ENCODE assay signal across 23 mouse cellular contexts in genomic region chr5:113374290-113374689, GRCm38 (mm10). TPM values are rescaled to one million over a fixed set of nuclear protein-coding genes. Genes with fewer than 3 reads are reported as not detected.
A peak's percentile ranks its signal among the peaks of the same experiment; 100 is the strongest.
DNase-seq lines count a peak whose midpoint lies in the region; ATAC-seq lines count a peak whose summit lies in the region.
"Had no signal": no experiment of that assay in that cellular context is flagged by ENCODE, and none has a peak within 500 bp of the region (broad histone marks: within the 10 kb centered on the region; RNA-seq: fewer than 3 reads in every experiment).

No protein-coding gene starts in this region.

- no peak for ATAC-seq in hindbrain, embryonic 13.5 days (ENCODE audit: low FRiP score)
- no peak for ATAC-seq in hindbrain, embryonic 11.5 days (ENCODE audit: low FRiP score)
- no peak for ATAC-seq in embryonic facial prominence, embryonic 13.5 days (ENCODE audit: insufficient number of reproducible peaks, insufficient read depth, low FRiP score, low TSS enrichment, low read depth)
- no peak for ATAC-seq in limb, embryonic 11.5 days (ENCODE audit: insufficient number of reproducible peaks, low FRiP score, low TSS enrichment, low read depth)
- ATAC-seq in midbrain, embryonic 15.5 days (replicated peaks) = no peak
- ATAC-seq: inflammation-experienced regulatory T-cells, adult 6 months had no signal

- WGBS in hindbrain, embryonic 13.5 days = 75% methylated on average over 10 of the region's 10 CpGs
- WGBS in hindbrain, embryonic 11.5 days = 70% methylated on average over 10 of the region's 10 CpGs
- WGBS in embryonic facial prominence, embryonic 13.5 days = 42% methylated on average over 10 of the region's 10 CpGs
- whole genome bisulfite sequencing in limb, embryonic 11.5 days = 47% methylated on average over 10 of the region's 10 CpGs
- 80% methylated on average over 10 of the region's 10 CpGs for WGBS in midbrain, embryonic 15.5 days

- peak overlapping the region; percentile 44; the same call in 1 of the 2 replicates for H3K27ac ChIP-seq in hindbrain, embryonic 13.5 days
- H3K27ac ChIP-seq in hindbrain, embryonic 11.5 days (ENCODE audit: low read depth, low read length) = no peak overlapping the region
- H3K27ac ChIP-seq in embryonic facial prominence, embryonic 13.5 days = peak overlapping the region; percentile 71
- H3K27ac ChIP-seq in limb, embryonic 11.5 days (replicated peaks; ENCODE audit: low read depth, low read length) = 0 out of 2 replicates have a peak overlapping the region, but pooled peaks have one; percentile 31
- peak overlapping the region; percentile 41; the same call in 1 of the 2 replicates for H3K27ac ChIP-seq in midbrain, embryonic 15.5 days
- H3K27ac ChIP-seq: forebrain, embryonic 13.5 days; heart, embryonic 13.5 days; liver, embryonic 14.5 days had no signal

- H3K4me2 ChIP-seq in hindbrain, embryonic 13.5 days = no peak overlapping the region
- no peak overlapping the region for H3K4me2 ChIP-seq in hindbrain, embryonic 11.5 days (replicated peaks; ENCODE audit: low read depth, low read length)
- H3K4me2 ChIP-seq in embryonic facial prominence, embryonic 13.5 days = no peak overlapping the region
- H3K4me2 ChIP-seq in limb, embryonic 11.5 days (ENCODE audit: low read depth, severe bottlenecking) = 0 out of 2 replicates have a peak overlapping the region, but pooled peaks have one; percentile 18
- no peak overlapping the region for H3K4me2 ChIP-seq in midbrain, embryonic 15.5 days
- H3K4me2 ChIP-seq: heart, embryonic 13.5 days had no signal

- no peaks in the 10 kb centered on the region for H3K9me3 ChIP-seq in hindbrain, embryonic 13.5 days
- H3K9me3 ChIP-seq in hindbrain, embryonic 11.5 days (ENCODE audit: control insufficient read depth, low read length) = no peaks in the 10 kb centered on the region
- H3K9me3 ChIP-seq in embryonic facial prominence, embryonic 13.5 days = no peaks in the 10 kb centered on the region
- no peaks in the 10 kb centered on the region for H3K9me3 ChIP-seq in limb, embryonic 11.5 days (ENCODE audit: control insufficient read depth, low read length)
- H3K9me3 ChIP-seq in midbrain, embryonic 15.5 days = no peaks in the 10 kb centered on the region
- H3K9me3 ChIP-seq: forebrain, embryonic 13.5 days; heart, embryonic 13.5 days had no signal

- peaks cover 3% of the 10 kb centered on the region; the same call in 1 of the 2 replicates for H3K27me3 ChIP-seq in hindbrain, embryonic 13.5 days
- H3K27me3 ChIP-seq in hindbrain, embryonic 11.5 days (ENCODE audit: control insufficient read depth, insufficient read depth, low read length) = no peaks in the 10 kb centered on the region
- H3K27me3 ChIP-seq in embryonic facial prominence, embryonic 13.5 days = peaks cover 12% of the 10 kb centered on the region
- H3K27me3 ChIP-seq in limb, embryonic 11.5 days (ENCODE audit: control insufficient read depth, insufficient read depth, low read length) = no peaks in the 10 kb centered on the region
- H3K27me3 ChIP-seq in midbrain, embryonic 15.5 days (replicated peaks) = no peaks in the 10 kb centered on the region

- H3K4me1 ChIP-seq in hindbrain, embryonic 13.5 days (replicated peaks) = peaks cover 21% of the 10 kb centered on the region
- H3K4me1 ChIP-seq in hindbrain, embryonic 11.5 days (replicated peaks; ENCODE audit: control insufficient read depth, insufficient read depth, low read length) = peaks cover 3% of the 10 kb centered on the region; the same call in 1 of the 2 replicates
- H3K4me1 ChIP-seq in embryonic facial prominence, embryonic 13.5 days = peaks cover 24% of the 10 kb centered on the region
- H3K4me1 ChIP-seq in limb, embryonic 11.5 days (ENCODE audit: control insufficient read depth, insufficient read depth, low read length) = peaks cover 6% of the 10 kb centered on the region; the same call in 1 of the 2 replicates
- peaks cover 13% of the 10 kb centered on the region for H3K4me1 ChIP-seq in midbrain, embryonic 15.5 days

- intact Hi-C loops in heart, postnatal 14 days (cut with DNase I) = no loop called here

- H3K4me3 ChIP-seq in hindbrain, embryonic 13.5 days = no peak overlapping the region
- H3K4me3 ChIP-seq in hindbrain, embryonic 11.5 days (ENCODE audit: low read depth, low read length) = no peak overlapping the region
- no peak overlapping the region for H3K4me3 ChIP-seq in embryonic facial prominence, embryonic 13.5 days
- no peak overlapping the region for H3K4me3 ChIP-seq in limb, embryonic 11.5 days (ENCODE audit: low read depth, low read length)
- H3K4me3 ChIP-seq in midbrain, embryonic 15.5 days = no peak overlapping the region
- H3K4me3 ChIP-seq: forebrain, embryonic 13.5 days; heart, embryonic 13.5 days had no signal

- DNase-seq in hindbrain, embryonic 11.5 days (ENCODE audit: low spot score) = no peak
- peak; percentile 45 for DNase-seq in limb, embryonic 11.5 days (ENCODE audit: low spot score)
- DNase-seq in layer of hippocampus, postnatal 10 days (ENCODE audit: low spot score in 2 of 2) = no peak
- no peak for DNase-seq in cerebellum, adult 11-12 months
- DNase-seq in heart, postnatal 14 days = no peak

- H3K9ac ChIP-seq in hindbrain, embryonic 13.5 days = no peak overlapping the region
- H3K9ac ChIP-seq in hindbrain, embryonic 11.5 days (ENCODE audit: low read depth, low read length) = no peak overlapping the region
- no peak overlapping the region for H3K9ac ChIP-seq in embryonic facial prominence, embryonic 13.5 days
- no peak overlapping the region for H3K9ac ChIP-seq in limb, embryonic 11.5 days (ENCODE audit: low read length)
- H3K9ac ChIP-seq in midbrain, embryonic 15.5 days = no peak overlapping the region
- H3K9ac ChIP-seq: forebrain, embryonic 13.5 days; heart, embryonic 13.5 days; liver, embryonic 14.5 days had no signal

- H3K36me3 ChIP-seq in hindbrain, embryonic 13.5 days = no peaks in the 10 kb centered on the region
- no peaks in the 10 kb centered on the region for H3K36me3 ChIP-seq in hindbrain, embryonic 11.5 days (ENCODE audit: control insufficient read depth, insufficient read depth, low read length)
- H3K36me3 ChIP-seq in embryonic facial prominence, embryonic 13.5 days = no peaks in the 10 kb centered on the region
- H3K36me3 ChIP-seq in limb, embryonic 11.5 days (ENCODE audit: control insufficient read depth, insufficient read depth, low read length) = no peaks in the 10 kb centered on the region
- no peaks in the 10 kb centered on the region for H3K36me3 ChIP-seq in midbrain, embryonic 15.5 days (replicated peaks)
- H3K36me3 ChIP-seq: heart, embryonic 13.5 days had no signal

RNA-seq across cellular contexts. Expression of gene Aym1, which starts 17.2 kb away (rescaled TPM):
- polyA plus RNA-seq in hindbrain, embryonic 13.5 days (2015; fragmentation: Nextera tagmentation; extraction: Ambion mirVana) = not detected in 2 replicates
- polyA plus RNA-seq in hindbrain, embryonic 11.5 days (2014; fragmentation: Nextera tagmentation; extraction: Ambion mirVana) = not detected in 2 replicates
- polyA plus RNA-seq in embryonic facial prominence, embryonic 13.5 days (2015; fragmentation: Nextera tagmentation; extraction: Ambion mirVana) = not detected in 2 replicates
- not detected in 2 replicates for polyA plus RNA-seq in limb, embryonic 11.5 days (2014; fragmentation: Nextera tagmentation; extraction: Ambion mirVana)
- polyA plus RNA-seq in midbrain, embryonic 15.5 days (2015; fragmentation: Nextera tagmentation; extraction: Ambion mirVana) = not detected in 2 replicates
- not detected for total RNA-seq in layer of hippocampus, postnatal 10 days (2021)
- total RNA-seq in heart, postnatal 14 days (2021) = not detected
- total RNA-seq: adrenal gland, postnatal 25 days; gastrocnemius, postnatal 14 days; heart, adult 18-20 months; heart, postnatal 36 days; layer of hippocampus, adult 8-10 months; left cerebral cortex, adult 18-20 months; left cerebral cortex, postnatal 36 days; megakaryocyte progenitor cell, adult 5-6 weeks had no signal
- polyA plus RNA-seq: forebrain, embryonic 13.5 days; heart, embryonic 13.5 days; inflammation-experienced regulatory T-cells, adult 6 months; kidney, adult 2 months; liver, embryonic 14.5 days; lung, embryonic 16.5 days; small intestine, adult 2 months had no signal
